Mouse (Mus musculus) embryonic facial prominence, embryonic 14.5 days (tissue): Measurements from ENCODE around the gene Fxyd3. TPM values are rescaled to one million over a fixed set of nuclear protein-coding genes. Genes with fewer than 3 reads are reported as not detected.

ENCODE experiments used
- ATAC-seq: fragments of 200-750 bp; cut with Nextera tagmentation; 2 replicates; pipeline ENCODE4 v1.8.0; 2017; ENCODE audit warnings: low read depth, moderate number of reproducible peaks, moderate TSS enrichment
- DNase-seq: peaks from one replicate; pipeline ENCODE4 v3.0.0-alpha.2; 2015; ENCODE audit warnings: low spot score
- H3K27ac ChIP-seq: fragments of 300-500 bp; sonication (generic); replicated peaks from 2 replicates; pipeline ENCODE4 v1.5.1; 2014; ENCODE audit warnings: low read depth, mild to moderate bottlenecking, low read length, moderate library complexity
- H3K27me3 ChIP-seq: fragments of 300-500 bp; sonication (generic); replicated peaks from 2 replicates; pipeline ENCODE4 v1.6.1; 2014; ENCODE audit warnings: low read length; ENCODE audit not compliant: control insufficient read depth, insufficient read depth
- H3K36me3 ChIP-seq: fragments of 300-500 bp; sonication (generic); 2 replicates; pipeline ENCODE4 v1.6.1; 2014; ENCODE audit warnings: low read length, mixed read lengths; ENCODE audit not compliant: control insufficient read depth, insufficient read depth
- H3K4me1 ChIP-seq: fragments of 300-500 bp; sonication (generic); 2 replicates; pipeline ENCODE4 v1.6.1; 2014; ENCODE audit warnings: antibody characterized with exemption, low read length; ENCODE audit not compliant: control insufficient read depth, insufficient read depth
- H3K4me2 ChIP-seq: fragments of 300-500 bp; sonication (generic); 2 replicates; pipeline ENCODE4 v1.6.1; 2014; ENCODE audit warnings: low read depth, mild to moderate bottlenecking, low read length, moderate library complexity, mixed read lengths
- H3K4me3 ChIP-seq: fragments of 300-500 bp; sonication (generic); 2 replicates; pipeline ENCODE4 v1.5.1; 2014; ENCODE audit warnings: low read depth, mild to moderate bottlenecking, low read length
- H3K9ac ChIP-seq: fragments of 300-500 bp; sonication (generic); 2 replicates; pipeline ENCODE4 v1.6.1; 2014; ENCODE audit warnings: low read depth, mild to moderate bottlenecking, low read length, moderate library complexity, mixed read lengths
- H3K9me3 ChIP-seq: fragments of 300-500 bp; sonication (generic); 2 replicates; pipeline ENCODE4 v1.6.1; 2016; ENCODE audit warnings: low read length; ENCODE audit not compliant: control insufficient read depth
- WGBS: fragments of 180-500 bp; shearing (Covaris S2); extraction: QIAGEN DNeasy Blood & Tissue Kit; methylation state at CpG from one replicate; pipeline ENCODE4 v1.1.7; 2014; 5-methylcytosine and 5-hydroxymethylcytosine counted together
- polyA plus RNA-seq: library from polyadenylated mRNA; unstranded; fragments of >200 nt; fragmentation: Nextera tagmentation; extraction: Ambion mirVana; gene quantifications from 2 replicates; pipeline ENCODE4 v1.2.1, GENCODE M21; 2014

Gene Fxyd3
- polyA plus RNA-seq, 1 experiment from 2014 or later = 71.7 TPM

- H3K4me1 ChIP-seq = peaks cover 6% of the 10 kb centered on the region; the same call in 1 of the 2 replicates
- DNase-seq (no peak), ATAC-seq (no peak)
- no peaks in the 10 kb centered on the region for H3K36me3 ChIP-seq
- H3K27me3 ChIP-seq = no peaks in the 10 kb centered on the region
- H3K27ac ChIP-seq = no peak overlapping the region
- no peak overlapping the region for H3K9ac ChIP-seq
- WGBS = 38% methylated on average over 9 of the region's 9 CpGs
- no peak overlapping the region for H3K4me2 ChIP-seq
- H3K4me3 ChIP-seq = no peak overlapping the region
- H3K9me3 ChIP-seq = no peaks in the 10 kb centered on the region
Observed at GRCm38 (mm10) chr7:31072326-31072725, 4.2 kb downstream of the Fxyd3 start.

DNA sequence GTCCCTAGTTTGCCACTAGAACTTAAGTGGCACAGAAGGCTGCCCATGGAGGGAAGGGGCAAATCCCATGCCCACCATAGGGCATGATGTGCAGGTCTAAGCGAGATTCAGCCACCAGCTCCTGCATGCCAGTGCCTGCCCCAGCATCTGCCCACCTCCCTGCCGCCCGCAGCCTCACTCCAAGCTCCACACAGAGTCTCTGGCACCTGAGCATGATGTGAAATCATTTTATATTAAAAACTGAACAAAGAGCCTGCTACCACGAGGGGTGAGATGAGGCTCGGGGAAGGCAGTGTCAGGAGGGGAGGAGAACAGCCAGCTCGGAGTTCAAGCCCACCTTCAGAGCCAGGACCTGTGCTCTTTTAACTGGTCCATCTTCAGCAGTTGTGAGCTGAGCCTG is 6.2 kb downstream of the Fxyd3 start:
- no peaks in the 10 kb centered on the region for H3K4me1 ChIP-seq
- H3K4me3 ChIP-seq = no peak overlapping the region
- no peaks in the 10 kb centered on the region for H3K9me3 ChIP-seq
- H3K36me3 ChIP-seq = no peaks in the 10 kb centered on the region
- no peak overlapping the region for H3K9ac ChIP-seq
- 78% methylated on average over 6 of the region's 6 CpGs for WGBS
- H3K27me3 ChIP-seq = no peaks in the 10 kb centered on the region
- no peak overlapping the region for H3K27ac ChIP-seq
- DNase-seq (no peak), ATAC-seq (no peak)
- no peak overlapping the region for H3K4me2 ChIP-seq

DNA sequence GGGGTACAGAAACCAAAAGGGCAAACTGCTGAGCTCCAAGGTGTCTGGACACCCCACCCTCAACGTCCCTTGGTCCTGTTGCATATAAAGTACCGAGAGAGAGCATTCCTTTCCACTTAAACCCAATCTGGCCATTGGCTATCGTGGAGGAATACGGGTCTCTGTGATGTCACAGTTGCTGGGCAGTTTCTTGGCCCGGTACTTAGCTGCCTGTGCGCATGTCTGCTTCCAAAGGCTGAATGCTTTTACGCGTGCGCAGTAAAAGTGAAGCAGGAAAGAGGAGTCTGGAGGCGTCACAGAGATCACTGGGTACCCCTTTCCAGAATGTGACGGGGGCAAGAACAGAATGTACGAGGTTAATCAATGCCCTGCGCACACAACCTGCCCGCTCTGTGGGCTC is 7.0 kb downstream of the Fxyd3 start:
- H3K36me3 ChIP-seq = no peaks in the 10 kb centered on the region
- no peak overlapping the region for H3K4me3 ChIP-seq
- H3K4me2 ChIP-seq = no peak overlapping the region
- ATAC-seq (no peak), DNase-seq (no peak)
- no peak overlapping the region for H3K9ac ChIP-seq
- H3K9me3 ChIP-seq = no peaks in the 10 kb centered on the region
- WGBS = 83% methylated on average over 14 of the region's 14 CpGs
- no peaks in the 10 kb centered on the region for H3K4me1 ChIP-seq
- no peak overlapping the region for H3K27ac ChIP-seq
- no peaks in the 10 kb centered on the region for H3K27me3 ChIP-seq

DNA sequence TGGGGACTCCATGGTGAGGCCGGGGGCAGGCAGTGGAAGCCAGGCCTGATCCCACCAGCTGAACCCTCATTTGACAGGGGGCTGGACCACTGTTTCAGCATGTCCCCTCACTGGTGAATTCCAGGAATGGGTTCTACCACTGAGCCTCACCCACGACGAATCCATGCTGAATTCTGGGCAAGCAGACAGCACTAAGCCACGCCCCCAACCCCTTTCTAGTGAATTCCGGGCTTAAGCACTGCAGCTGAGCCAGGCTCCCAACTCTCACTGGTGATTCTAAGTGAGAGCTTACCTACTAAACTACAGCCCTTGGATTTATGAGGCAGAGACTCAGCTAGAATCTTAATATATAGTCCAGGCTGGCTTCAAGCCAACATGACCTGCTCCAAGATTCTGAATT is 8.7 kb downstream of the Fxyd3 start:
- WGBS = 40% methylated on average over 5 of the region's 5 CpGs
- ATAC-seq = peak; percentile 67
- no peaks in the 10 kb centered on the region for H3K9me3 ChIP-seq

GRCm38 (mm10) chr7:31063074-31063560 is 13.4 kb downstream of the Fxyd3 start:
- ATAC-seq = no peak
- Histone ChIP-seq H3K4me2 (no peak overlapping the region), H3K9me3 (no peaks in the 10 kb centered on the region), H3K4me3 (no peak overlapping the region), H3K27me3 (no peaks in the 10 kb centered on the region), H3K27ac (no peak overlapping the region), H3K36me3 (no peaks in the 10 kb centered on the region), H3K4me1 (no peaks in the 10 kb centered on the region), H3K9ac (no peak overlapping the region)
- 84% methylated on average over 12 of the region's 12 CpGs for WGBS
- no peak for DNase-seq

More for the DNA sequence above, 8.7 kb downstream of the Fxyd3 start:
- H3K9ac ChIP-seq = no peak overlapping the region
- no peaks in the 10 kb centered on the region for H3K27me3 ChIP-seq
- H3K4me1 ChIP-seq = no peaks in the 10 kb centered on the region
- H3K4me3 ChIP-seq = no peak overlapping the region
- 0 out of 2 replicates have a peak overlapping the region, but pooled peaks have one; percentile 28 for H3K27ac ChIP-seq
- H3K36me3 ChIP-seq = no peaks in the 10 kb centered on the region
- DNase-seq = peak; percentile 83
- no peak overlapping the region for H3K4me2 ChIP-seq

GRCm38 (mm10) chr7:31060621-31061010 is 15.9 kb downstream of the Fxyd3 start:
- DNase-seq (no peak), ATAC-seq (no peak)
- H3K4me1 ChIP-seq = no peaks in the 10 kb centered on the region
- no peak overlapping the region for H3K4me3 ChIP-seq
- WGBS = 84% methylated on average over 7 of the region's 7 CpGs
- no peaks in the 10 kb centered on the region for H3K27me3 ChIP-seq
- no peak overlapping the region for H3K27ac ChIP-seq
- no peak overlapping the region for H3K9ac ChIP-seq
- H3K4me2 ChIP-seq = no peak overlapping the region
- no peaks in the 10 kb centered on the region for H3K36me3 ChIP-seq
- H3K9me3 ChIP-seq = no peaks in the 10 kb centered on the region

GRCm38 (mm10) chr7:31059919-31060620 is 16.4 kb downstream of the Fxyd3 start:
- ATAC-seq = no peak
- Histone ChIP-seq H3K9ac (no peak overlapping the region), H3K36me3 (no peaks in the 10 kb centered on the region), H3K4me3 (no peak overlapping the region), H3K4me1 (peaks cover 5% of the 10 kb centered on the region), H3K9me3 (no peaks in the 10 kb centered on the region), H3K27me3 (no peaks in the 10 kb centered on the region), H3K27ac (no peak overlapping the region), H3K4me2 (no peak overlapping the region)
- no peak for DNase-seq
- 58% methylated on average over 11 of the region's 11 CpGs for WGBS

DNA sequence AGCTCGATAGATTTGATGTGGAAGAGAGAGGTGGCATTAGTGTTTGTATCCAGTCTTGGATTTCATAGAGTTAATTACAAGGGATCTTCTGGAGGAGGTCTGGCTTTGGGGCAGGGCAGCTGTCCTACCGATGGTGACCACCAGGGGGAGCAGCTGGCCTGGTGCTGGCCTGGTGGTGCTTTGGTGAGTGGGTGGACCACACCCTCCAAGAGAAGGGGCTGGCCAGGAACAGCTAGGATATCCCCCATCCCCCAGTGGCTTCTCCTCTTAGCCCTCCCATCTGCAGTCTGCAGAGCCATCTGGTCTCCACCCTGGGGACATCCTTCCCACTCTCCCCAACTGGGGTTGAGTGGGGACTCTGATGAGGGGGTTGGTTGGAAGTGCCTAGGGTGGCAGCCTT is 17.4 kb downstream of the Fxyd3 start, which contains the start of gene Lgi4:
Lgi4 (plus strand) TSS at position 235 of the 400 bp plus-strand sequence.
- H3K9ac ChIP-seq = no peak within 1 kb of the TSS
- no peaks in the 10 kb centered on the region for H3K36me3 ChIP-seq
- no peak within 1 kb of the TSS for H3K4me2 ChIP-seq
- peaks cover 14% of the 10 kb centered on the region for H3K4me1 ChIP-seq
- H3K27ac ChIP-seq = no peak within 1 kb of the TSS
- no peak within 1 kb of the TSS for H3K4me3 ChIP-seq
- peak; percentile 83 for DNase-seq
- ATAC-seq = peak; percentile 73
- 0 out of 2 replicates have a peak, but pooled peaks cover under 1% of the 10 kb centered on the region for H3K27me3 ChIP-seq
- no peaks in the 10 kb centered on the region for H3K9me3 ChIP-seq
- WGBS = 0% methylated on average over 2 of the region's 2 CpGs

GRCm38 (mm10) chr7:31058211-31058610 is 18.3 kb downstream of the Fxyd3 start:
- H3K27ac ChIP-seq = no peak overlapping the region
- no peak overlapping the region for H3K4me2 ChIP-seq
- peaks cover 18% of the 10 kb centered on the region for H3K4me1 ChIP-seq
- peaks cover 8% of the 10 kb centered on the region for H3K27me3 ChIP-seq
- no peaks in the 10 kb centered on the region for H3K36me3 ChIP-seq
- no peaks in the 10 kb centered on the region for H3K9me3 ChIP-seq
- DNase-seq (no peak), ATAC-seq (no peak)
- no peak overlapping the region for H3K9ac ChIP-seq
- H3K4me3 ChIP-seq = no peak overlapping the region
- WGBS = 85% methylated on average over 6 of the region's 6 CpGs
